Mouse (Mus musculus) liver, embryonic 14.5 days (tissue): ENCODE measurements at regions not wholly inside any gene's neighbourhood (a gene's known extent, or its start where the extent isn't known, plus 50 kb on each side); places are given as distances from the start of the nearest gene placed in this dataset.

Source experiments
- CTCF ChIP-seq: IDR thresholded peaks from 2 replicates; pipeline ENCODE4 v1.5.1; 2016; ENCODE audit warnings: antibody characterized with exemption, low read depth, control low read depth
- EP300 ChIP-seq: IDR thresholded peaks from 2 replicates; pipeline ENCODE4 v1.6.1; 2016; ENCODE audit warnings: antibody characterized with exemption, low read depth

DNA sequence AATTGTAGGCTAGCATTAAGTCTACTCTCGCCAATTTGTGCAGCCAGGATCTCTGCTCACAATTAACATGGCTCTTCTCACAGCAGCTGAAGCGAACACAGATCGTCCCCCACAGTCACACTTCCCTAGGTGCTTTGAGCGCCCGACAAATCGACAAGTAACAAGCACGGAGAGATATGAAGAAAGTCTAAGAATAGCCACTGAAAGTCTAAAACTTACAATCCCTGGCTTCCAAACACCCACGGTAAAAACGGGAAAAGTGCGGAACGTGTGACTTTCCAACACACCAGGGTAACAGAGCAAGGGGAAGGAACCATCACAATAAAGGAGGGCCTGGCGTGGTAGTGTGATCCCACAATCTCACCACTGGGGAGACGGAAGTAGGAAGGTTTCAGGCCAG lies 114.8 kb upstream of the Gcfc2 start:
- no peak for TF ChIP-seq CTCF
- TF ChIP-seq EP300: no peak
